Mouse (Mus musculus) frontal cortex, adult (tissue): ENCODE results near the gene Eml1.

Source experiments
- ATAC-seq: cut with Nextera tagmentation; 2 replicates; pipeline ENCODE4 v1.9.2; 2017; ENCODE audit warnings: mild to moderate bottlenecking, moderate library complexity, mixed read lengths; ENCODE audit not compliant: low TSS enrichment

Eml1 gene

GRCm38 (mm10) chr12:108373611-108374010, 2.9 kb downstream of the Eml1 start:
- ATAC-seq = no peak

- ATAC-seq = no peak
Observed at GRCm38 (mm10) chr12:108374689-108375088, 3.9 kb downstream of the Eml1 start.

GRCm38 (mm10) chr12:108378379-108379133, 7.8 kb downstream of the Eml1 start:
- ATAC-seq = peak; percentile 91

GRCm38 (mm10) chr12:108386476-108387232, 15.9 kb downstream of the Eml1 start:
- no peak for ATAC-seq

- no peak for ATAC-seq
Observed at GRCm38 (mm10) chr12:108389718-108390117, 19.0 kb downstream of the Eml1 start.

- no peak for ATAC-seq
Observed at GRCm38 (mm10) chr12:108392254-108393044, 21.7 kb downstream of the Eml1 start.

GRCm38 (mm10) chr12:108393082-108393481, 22.3 kb downstream of the Eml1 start:
- no peak for ATAC-seq

- ATAC-seq = no peak
Observed at GRCm38 (mm10) chr12:108393637-108394036, 22.9 kb downstream of the Eml1 start.

GRCm38 (mm10) chr12:108394534-108395284, 24.0 kb downstream of the Eml1 start:
- no peak for ATAC-seq

GRCm38 (mm10) chr12:108395285-108395660, 24.5 kb downstream of the Eml1 start:
- ATAC-seq = no peak

GRCm38 (mm10) chr12:108396081-108396947, 25.6 kb downstream of the Eml1 start:
- peak; percentile 98 for ATAC-seq

GRCm38 (mm10) chr12:108398681-108399080, 27.9 kb downstream of the Eml1 start:
- ATAC-seq = no peak

- ATAC-seq = no peak
Observed at GRCm38 (mm10) chr12:108399191-108399590, 28.4 kb downstream of the Eml1 start.

- no peak for ATAC-seq
Observed at GRCm38 (mm10) chr12:108400951-108401350, 30.2 kb downstream of the Eml1 start.

- peak; percentile 83 for ATAC-seq
Observed at GRCm38 (mm10) chr12:108403957-108404356, 33.2 kb downstream of the Eml1 start.

GRCm38 (mm10) chr12:108409100-108409499, 38.3 kb downstream of the Eml1 start:
- no peak for ATAC-seq

GRCm38 (mm10) chr12:108410416-108411208, 39.9 kb downstream of the Eml1 start:
- ATAC-seq = peak; percentile 32; the same call in 1 of the 2 replicates

GRCm38 (mm10) chr12:108414932-108415331, 44.2 kb downstream of the Eml1 start:
- ATAC-seq = no peak

- no peak for ATAC-seq
Observed at GRCm38 (mm10) chr12:108419570-108419969, 48.8 kb downstream of the Eml1 start.

GRCm38 (mm10) chr12:108421477-108421876, 50.7 kb downstream of the Eml1 start:
- ATAC-seq = no peak
